Mouse (Mus musculus): ENCODE measurements around the gene Tmem17.

DNA sequence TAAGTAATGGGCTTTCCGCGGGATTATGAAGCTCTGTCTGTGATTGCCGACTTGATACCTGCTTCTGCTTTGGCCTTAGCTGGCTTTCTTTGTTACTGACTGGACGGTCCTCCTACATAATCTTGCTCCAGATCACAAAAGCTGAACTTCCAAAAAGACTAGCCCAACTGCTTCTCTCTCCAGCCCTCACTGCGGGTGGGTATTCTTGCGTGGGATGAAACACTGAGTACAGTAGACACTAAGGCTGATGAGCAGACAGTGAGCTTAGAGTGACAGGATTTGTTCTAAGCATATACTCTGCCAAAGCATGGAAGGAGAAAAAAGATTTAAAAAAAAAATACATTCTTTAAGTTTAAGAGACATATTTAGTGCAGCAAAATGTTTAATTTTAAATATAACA is 12.5 kb upstream of the Tmem17 start:
- TF ChIP-seq CTCF (IDR thresholded peaks at IDR 0.05) (no peak), EP300 (IDR thresholded peaks at IDR 0.05) (no peak)

Data from lung, postnatal 0 days (tissue).